Mouse (Mus musculus) heart, adult 2 months (tissue): ENCODE data around the gene Nop58. TPM values are rescaled to one million over a fixed set of nuclear protein-coding genes. Genes with fewer than 3 reads are reported as not detected.

ENCODE experiments used
- DNase-seq, 2 experiments: peaks; one replicate each; pipeline ENCODE4 v3.0.0; 2021
- H3K27ac ChIP-seq: fragments of 200-600 bp; 2 replicates; pipeline ENCODE4 v1.8.1; 2022
- H3K27me3 ChIP-seq: fragments of 200-500 bp; 2 replicates; pipeline ENCODE4 v1.6.1; 2012; ENCODE audit warnings: mild to moderate bottlenecking, low read length, inconsistent platforms, mixed read lengths; ENCODE audit not compliant: control insufficient read depth, insufficient read depth
- H3K36me3 ChIP-seq: fragments of 200-500 bp; 2 replicates; pipeline ENCODE4 v1.6.1; 2012; ENCODE audit warnings: low read length, inconsistent platforms; ENCODE audit not compliant: control insufficient read depth, insufficient read depth
- H3K4me1 ChIP-seq: fragments of 200-500 bp; 2 replicates; pipeline ENCODE4 v1.6.1; 2011; ENCODE audit warnings: low read length; ENCODE audit not compliant: control insufficient read depth, insufficient read depth
- H3K4me3 ChIP-seq: fragments of 200-600 bp; 2 replicates; pipeline ENCODE4 v1.8.1; 2022
- H3K79me2 ChIP-seq: fragments of 200-500 bp; replicated peaks from 2 replicates; pipeline ENCODE4 v1.6.1; 2012; ENCODE audit warnings: mild to moderate bottlenecking, inconsistent platforms, low read length, moderate library complexity, mixed read lengths; ENCODE audit not compliant: control insufficient read depth, insufficient read depth
- H3K9ac ChIP-seq: fragments of 200-500 bp; 2 replicates; pipeline ENCODE4 v1.6.1; 2012; ENCODE audit warnings: low read depth, mild to moderate bottlenecking, control low read depth, inconsistent platforms, low read length, mixed read lengths
- CTCF ChIP-seq: fragments of 200-600 bp; IDR thresholded peaks from 2 replicates; pipeline ENCODE4 v1.8.1; 2022; ENCODE audit warnings: antibody characterized with exemption, mild to moderate bottlenecking, moderate library complexity
- EP300 ChIP-seq: fragments of 200-500 bp; IDR thresholded peaks from 2 replicates; pipeline ENCODE4 v1.6.1; 2011; ENCODE audit warnings: low read depth, low read length, control low read depth; ENCODE audit not compliant: insufficient read depth
- POLR2A ChIP-seq: fragments of 200-500 bp; IDR thresholded peaks from 2 replicates; pipeline ENCODE4 v1.6.1; 2011; ENCODE audit warnings: mild to moderate bottlenecking, low read depth, low read length, control low read depth; ENCODE audit not compliant: insufficient read depth
- WGBS: fragments of 180-500 bp; shearing (Covaris S2); methylation state at CpG from one replicate; pipeline ENCODE4 v1.1.7; 2018; 5-methylcytosine and 5-hydroxymethylcytosine counted together
- intact Hi-C: fragments of 180-260 bp; cut with DNase I; formaldehyde crosslinking; loops from one replicate; pipeline ENCODE4 v1.15.1; 2025
- polyA plus RNA-seq: library from polyadenylated mRNA; depleted of rRNA; stranded (reverse); fragments of >200 nt; gene quantifications from 2 replicates; pipeline ENCODE4 v1.2.3, GENCODE M21; 2012
- total RNA-seq, 2 experiments: library from RNA; stranded (reverse); gene quantifications; 2 replicates each; pipeline ENCODE4 v1.2.3; 2021

Nop58 gene
- total and polyA plus RNA-seq, 3 experiments, result 7.2 to 33.0 (median 32.7) TPM

DNA sequence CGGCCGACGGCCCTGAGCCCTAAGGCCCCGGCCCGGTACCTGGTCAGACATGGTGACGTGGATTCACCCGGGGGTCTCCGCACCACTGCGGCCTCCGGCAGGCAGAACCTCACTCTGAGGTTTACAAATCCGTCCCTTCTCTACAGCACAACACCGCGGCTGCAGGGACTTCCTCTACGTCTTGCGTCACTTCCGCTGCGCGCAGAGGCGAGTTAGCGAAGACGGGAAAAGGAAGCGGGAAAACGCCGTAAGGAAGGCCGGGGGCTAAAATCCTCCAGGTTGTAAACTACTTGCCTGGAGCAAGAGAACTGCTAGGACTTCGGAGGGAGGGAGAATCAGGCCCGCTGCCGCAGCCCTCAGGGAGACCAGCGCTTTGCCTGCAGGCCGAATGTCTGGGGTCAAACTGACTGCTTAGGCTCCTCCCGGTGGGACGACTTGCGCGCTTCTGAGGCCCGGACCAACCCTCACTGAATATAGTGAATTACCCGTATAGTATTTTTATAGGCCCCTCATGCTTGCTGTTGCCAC, 14.1 kb upstream of the Nop58 start, which contains the start of gene Sumo1:
Gene Sumo1 (minus strand): TSS at position 194 of the 528 bp plus-strand sequence.
- Histone ChIP-seq H3K79me2 (peaks cover 3% of the 10 kb centered on the region), H3K4me3 (peak within 1 kb of the TSS; percentile 84), H3K9ac (peak within 1 kb of the TSS; percentile 90), H3K36me3 (peaks cover 13% of the 10 kb centered on the region), H3K27me3 (no peaks in the 10 kb centered on the region), H3K4me1 (peaks cover 2% of the 10 kb centered on the region), H3K27ac (peak within 1 kb of the TSS; percentile 95)
- TF ChIP-seq CTCF (no peak), POLR2A (peak; percentile 91), EP300 (peak; percentile 75; the same call in 1 of the 2 replicates)
- under 1% methylated on average over 36 of the region's 36 CpGs for WGBS
- peak; percentile 90 to 91 for DNase-seq
- intact Hi-C loops, result loop anchor here (1.0 kb wide), 1 partner anchor 13 kb away; no protein-coding TSS in a partner anchor

DNA sequence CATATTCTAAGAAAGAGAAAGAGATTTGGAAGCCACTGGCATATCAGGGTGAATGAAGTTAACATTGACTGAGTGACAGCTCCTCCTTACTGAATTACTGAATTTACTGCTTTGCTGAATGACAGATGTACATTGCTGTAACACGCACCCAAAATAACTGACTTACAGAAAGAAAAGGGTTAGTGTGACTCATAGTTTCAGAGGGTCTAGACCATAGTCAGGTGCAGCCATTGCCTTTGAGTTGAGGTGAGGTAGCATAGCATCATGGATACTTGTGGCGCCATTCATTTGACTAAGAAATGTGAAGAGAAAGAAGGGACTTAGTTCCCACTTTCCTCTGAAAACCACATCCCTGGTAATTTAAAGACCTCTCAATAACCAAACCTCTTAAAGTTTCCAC, 11.1 kb upstream of the Nop58 start:
- intact Hi-C loops, result no loop called here
- TF ChIP-seq POLR2A (no peak), CTCF (no peak), EP300 (no peak)
- peaks cover 2% of the 10 kb centered on the region; the same call in 1 of the 2 replicates for H3K36me3 ChIP-seq
- H3K4me3 ChIP-seq, result no peak overlapping the region
- no peak for DNase-seq
- no peaks in the 10 kb centered on the region for H3K27me3 ChIP-seq
- H3K4me1 ChIP-seq, result no peaks in the 10 kb centered on the region
- no peak overlapping the region for H3K9ac ChIP-seq
- H3K79me2 ChIP-seq, result no peaks in the 10 kb centered on the region
- H3K27ac ChIP-seq, result no peak overlapping the region
- WGBS, result 95% methylated on average over 2 of the region's 2 CpGs

DNA sequence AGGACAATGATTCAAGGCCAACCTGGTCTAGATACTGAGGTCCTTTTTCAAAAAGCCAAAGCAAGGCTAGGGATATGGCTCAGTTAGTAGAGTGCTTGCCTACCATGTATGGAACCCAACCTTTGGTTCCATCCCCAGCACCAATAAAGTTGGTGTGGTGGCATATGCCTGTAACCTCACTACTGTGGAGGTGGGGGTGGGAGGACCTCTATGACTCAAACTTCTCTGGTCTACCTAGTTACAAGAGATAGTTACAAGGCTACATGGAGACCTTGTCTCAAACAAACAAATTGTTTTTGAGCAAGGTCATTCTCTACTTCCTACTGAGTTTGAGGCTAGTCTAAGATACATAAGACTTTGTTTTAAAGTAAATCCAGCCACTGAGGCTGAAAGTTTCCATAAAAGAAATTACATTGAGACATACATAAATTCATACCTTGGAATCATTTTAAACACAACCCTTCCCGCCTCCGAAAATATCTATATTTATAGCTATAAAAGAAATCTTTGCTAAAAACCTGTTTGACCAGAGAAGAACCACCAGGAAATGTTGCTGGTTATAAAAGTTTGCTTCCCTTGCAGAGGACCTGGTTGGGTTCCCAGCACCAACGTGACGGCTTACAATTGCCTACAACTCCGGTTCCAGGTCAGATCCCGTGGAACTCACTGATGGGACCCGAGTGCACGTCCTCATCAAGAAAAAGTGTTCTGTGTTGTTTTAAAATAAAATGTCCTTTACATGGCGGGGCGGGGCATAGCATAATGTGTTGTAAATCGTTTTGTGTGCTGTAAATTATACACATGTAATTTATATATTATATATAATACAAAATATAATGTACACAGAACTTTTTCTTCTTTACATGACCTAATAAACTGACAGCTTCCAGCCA, 599 bp upstream of the Nop58 start:
- intact Hi-C loops, result loop anchor here (1.0 to 5.0 kb wide), 2 partner anchors 13 to 78 kb away; partner anchors contain the start of gene Bmpr2
- Histone ChIP-seq H3K36me3 (peaks cover 8% of the 10 kb centered on the region), H3K4me1 (peaks cover 3% of the 10 kb centered on the region), H3K9ac (peak overlapping the region; percentile 45), H3K4me3 (peak overlapping the region; percentile 83), H3K27ac (peak overlapping the region; percentile 83), H3K79me2 (peaks cover 6% of the 10 kb centered on the region; the same call in 1 of the 2 replicates), H3K27me3 (no peaks in the 10 kb centered on the region)
- TF ChIP-seq POLR2A, result no peak
- no peak for TF ChIP-seq CTCF
- no peak for TF ChIP-seq EP300
- WGBS, result 8% methylated on average over 11 of the region's 11 CpGs
- DNase-seq, result peak; percentile 22 to 49

DNA sequence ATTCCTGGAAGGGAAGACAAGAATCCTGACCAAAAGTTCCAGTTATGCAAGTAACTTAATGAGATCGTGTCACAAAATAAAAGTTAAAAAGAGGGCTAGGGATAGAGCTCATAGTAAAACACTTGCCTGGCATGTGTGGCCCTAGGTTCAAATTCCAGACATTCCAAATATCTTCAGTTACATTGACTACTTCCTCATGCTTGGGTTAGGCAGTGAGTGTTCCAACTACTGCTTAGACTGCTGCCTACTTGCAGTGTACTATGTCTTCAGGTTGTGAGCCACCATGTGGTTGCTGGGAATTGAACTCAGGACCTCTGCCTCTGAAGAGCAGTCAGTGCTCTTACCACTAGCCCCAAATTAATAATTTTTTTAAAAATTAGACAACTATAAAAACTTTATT, 2.7 kb downstream of the Nop58 start:
- 31% methylated on average over 1 of the region's 1 CpGs for WGBS
- TF ChIP-seq EP300, result no peak
- no peak for TF ChIP-seq CTCF
- no peak for TF ChIP-seq POLR2A
- intact Hi-C loops, result no loop called here
- Histone ChIP-seq H3K4me3 (no peak overlapping the region), H3K27ac (no peak overlapping the region), H3K4me1 (peaks cover 3% of the 10 kb centered on the region), H3K9ac (no peak overlapping the region), H3K27me3 (no peaks in the 10 kb centered on the region), H3K79me2 (peaks cover 6% of the 10 kb centered on the region; the same call in 1 of the 2 replicates), H3K36me3 (peaks cover 8% of the 10 kb centered on the region)
- DNase-seq, result no peak

DNA sequence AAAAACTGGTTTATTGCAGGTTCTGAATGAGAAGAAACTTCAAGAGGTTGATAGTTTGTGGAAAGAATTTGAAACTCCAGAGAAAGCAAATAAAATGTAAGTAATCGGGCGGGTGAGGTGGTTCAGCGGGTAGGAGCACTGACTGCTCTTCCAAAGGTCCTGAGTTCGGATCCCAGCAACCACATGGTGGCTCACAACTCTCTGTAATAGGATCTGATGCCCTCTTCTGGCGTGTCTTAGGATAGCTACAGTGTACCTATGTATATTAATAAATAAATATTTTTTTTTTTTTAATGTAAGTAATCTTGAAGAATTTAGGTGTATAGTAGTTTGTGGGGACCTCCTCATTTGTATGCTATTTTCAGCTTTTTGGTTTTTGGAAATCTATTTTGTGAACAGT, 5.7 kb downstream of the Nop58 start:
- TF ChIP-seq EP300 (no peak), POLR2A (no peak), CTCF (no peak; the same call in 1 of the 2 replicates)
- H3K79me2 ChIP-seq, result peaks cover 6% of the 10 kb centered on the region; the same call in 1 of the 2 replicates
- no peak overlapping the region for H3K27ac ChIP-seq
- no peak overlapping the region for H3K4me3 ChIP-seq
- DNase-seq, result no peak
- no peak overlapping the region for H3K9ac ChIP-seq
- H3K4me1 ChIP-seq, result peaks cover 2% of the 10 kb centered on the region
- peaks cover 8% of the 10 kb centered on the region for H3K36me3 ChIP-seq
- intact Hi-C loops, result no loop called here
- H3K27me3 ChIP-seq, result no peaks in the 10 kb centered on the region
- WGBS, result 95% methylated on average over 5 of the region's 5 CpGs
